Mouse (Mus musculus) testis, adult 2 months (tissue): ENCODE results near the gene Pir.

ENCODE experiments used
- CTCF ChIP-seq: fragments of 200-500 bp; IDR thresholded peaks from 2 replicates; pipeline ENCODE4 v1.5.1; 2012; ENCODE audit warnings: low read depth, mild to moderate bottlenecking, inconsistent platforms, low read length, moderate library complexity; ENCODE audit not compliant: control insufficient read depth, insufficient read depth, insufficient replicate concordance
- POLR2A ChIP-seq: fragments of 200-500 bp; IDR thresholded peaks from 2 replicates; pipeline ENCODE4 v1.6.1; 2012; ENCODE audit warnings: low read depth, mild to moderate bottlenecking, inconsistent platforms, low read length, moderate library complexity; ENCODE audit not compliant: control insufficient read depth

DNA sequence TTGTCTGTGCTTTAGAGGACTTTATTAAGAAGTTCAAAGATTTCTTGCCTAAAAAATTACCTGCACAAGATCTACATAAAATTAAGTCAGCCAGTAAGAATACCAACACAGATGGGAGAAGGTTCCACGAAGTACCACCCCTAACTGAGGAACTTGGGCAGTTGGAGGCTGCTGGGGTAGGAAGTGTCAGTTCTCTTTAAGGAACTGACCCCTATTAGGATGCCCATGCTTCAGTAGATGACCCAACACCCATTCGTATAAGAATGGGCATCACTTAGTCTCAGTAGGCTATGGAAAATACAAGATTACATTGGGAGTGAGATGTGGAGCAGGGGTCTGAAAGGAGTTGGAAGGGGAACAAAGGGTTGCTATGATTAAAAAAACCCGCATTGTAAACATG, 1.4 kb downstream of the Pir start:
- TF ChIP-seq CTCF (no peak), POLR2A (no peak)
